Mouse (Mus musculus) lung, postnatal 0 days (tissue): ENCODE data around the gene Slc7a8. TPM values are rescaled to one million over a fixed set of nuclear protein-coding genes. Genes with fewer than 3 reads are reported as not detected.

Experiments
- ATAC-seq: fragments of 200-750 bp; cut with Nextera tagmentation; 2 replicates; pipeline ENCODE4 v1.8.0; 2017; ENCODE audit warnings: moderate library complexity
- DNase-seq: peaks from one replicate; pipeline ENCODE4 v3.0.0-alpha.2; 2016; ENCODE audit warnings: low spot score
- H3K27ac ChIP-seq: fragments of 300-500 bp; sonication (generic); 2 replicates; pipeline ENCODE4 v1.5.1; 2014; ENCODE audit warnings: antibody characterized with exemption, mild to moderate bottlenecking, low read length, mixed read lengths
- H3K27me3 ChIP-seq: fragments of 300-500 bp; sonication (generic); replicated peaks from 2 replicates; pipeline ENCODE4 v1.6.1; 2014; ENCODE audit warnings: low read length, mixed read lengths; ENCODE audit not compliant: insufficient read depth
- H3K36me3 ChIP-seq: fragments of 300-500 bp; sonication (generic); 2 replicates; pipeline ENCODE4 v1.6.1; 2014; ENCODE audit warnings: low read length, mixed read lengths; ENCODE audit not compliant: insufficient read depth
- H3K4me1 ChIP-seq: fragments of 300-500 bp; sonication (generic); 2 replicates; pipeline ENCODE4 v1.6.1; 2014; ENCODE audit warnings: antibody characterized with exemption, low read depth, low read length, mixed read lengths; ENCODE audit not compliant: insufficient read depth
- H3K4me2 ChIP-seq: fragments of 300-500 bp; sonication (generic); replicated peaks from 2 replicates; pipeline ENCODE4 v1.6.1; 2014; ENCODE audit warnings: low read depth, mild to moderate bottlenecking, low read length, moderate library complexity, mixed read lengths
- H3K4me3 ChIP-seq: fragments of 300-500 bp; sonication (generic); 2 replicates; pipeline ENCODE4 v1.5.1; 2014; ENCODE audit warnings: low read depth, low read length
- H3K9ac ChIP-seq: fragments of 300-500 bp; sonication (generic); replicated peaks from 2 replicates; pipeline ENCODE4 v1.6.1; 2014; ENCODE audit warnings: low read depth, mild to moderate bottlenecking
- H3K9me3 ChIP-seq: fragments of 300-500 bp; sonication (generic); 2 replicates; pipeline ENCODE4 v1.6.1; 2016; ENCODE audit warnings: low read length, mixed read lengths
- CTCF ChIP-seq: IDR thresholded peaks from 2 replicates; pipeline ENCODE4 v1.5.1; 2016; ENCODE audit warnings: antibody characterized with exemption, mild to moderate bottlenecking
- EP300 ChIP-seq: IDR thresholded peaks from 2 replicates; pipeline ENCODE4 v1.6.1; 2016; ENCODE audit warnings: antibody characterized with exemption, mild to moderate bottlenecking, control low read depth
- WGBS: fragments of 180-500 bp; shearing (Covaris S2); extraction: QIAGEN DNeasy Blood & Tissue Kit; methylation state at CpG from one replicate; pipeline ENCODE4 v1.1.7; 2014; 5-methylcytosine and 5-hydroxymethylcytosine counted together
- polyA plus RNA-seq: library from polyadenylated mRNA; unstranded; fragments of >200 nt; fragmentation: Nextera tagmentation; extraction: Ambion mirVana; gene quantifications from 2 replicates; pipeline ENCODE4 v1.2.1, GENCODE M21; 2015

Gene Slc7a8
- polyA plus RNA-seq, 1 experiment from 2014 or later = 1.2 TPM

DNA sequence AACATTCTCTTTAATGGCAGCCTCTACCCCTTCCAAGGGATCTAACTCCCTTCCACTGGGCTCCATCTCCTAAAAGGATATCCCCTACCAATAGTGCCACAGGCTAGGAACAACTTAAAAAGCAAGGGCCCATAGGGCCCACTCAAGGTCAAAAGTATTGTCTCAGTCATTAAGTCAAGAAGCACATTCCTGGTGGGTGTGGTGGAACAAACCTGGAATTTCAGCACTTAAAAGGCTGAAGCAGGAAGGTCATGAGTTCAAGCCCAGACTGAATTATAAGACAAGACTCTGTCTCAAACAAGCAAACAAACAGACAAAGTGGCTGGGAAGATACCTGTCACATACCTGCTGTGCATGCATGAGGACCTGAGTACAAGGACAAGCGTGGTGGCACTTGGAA lies 14.2 kb upstream of the Slc7a8 start:
- H3K27ac ChIP-seq = no peak overlapping the region
- no peak overlapping the region for H3K4me2 ChIP-seq
- DNase-seq (no peak), ATAC-seq (no peak)
- H3K9ac ChIP-seq = no peak overlapping the region
- H3K4me3 ChIP-seq = no peak overlapping the region
- 77% methylated on average over 1 of the region's 1 CpGs for WGBS
- no peaks in the 10 kb centered on the region for H3K9me3 ChIP-seq
- no peaks in the 10 kb centered on the region for H3K36me3 ChIP-seq
- H3K4me1 ChIP-seq = no peaks in the 10 kb centered on the region
- H3K27me3 ChIP-seq = no peaks in the 10 kb centered on the region
- TF ChIP-seq CTCF (no peak), EP300 (no peak)

DNA sequence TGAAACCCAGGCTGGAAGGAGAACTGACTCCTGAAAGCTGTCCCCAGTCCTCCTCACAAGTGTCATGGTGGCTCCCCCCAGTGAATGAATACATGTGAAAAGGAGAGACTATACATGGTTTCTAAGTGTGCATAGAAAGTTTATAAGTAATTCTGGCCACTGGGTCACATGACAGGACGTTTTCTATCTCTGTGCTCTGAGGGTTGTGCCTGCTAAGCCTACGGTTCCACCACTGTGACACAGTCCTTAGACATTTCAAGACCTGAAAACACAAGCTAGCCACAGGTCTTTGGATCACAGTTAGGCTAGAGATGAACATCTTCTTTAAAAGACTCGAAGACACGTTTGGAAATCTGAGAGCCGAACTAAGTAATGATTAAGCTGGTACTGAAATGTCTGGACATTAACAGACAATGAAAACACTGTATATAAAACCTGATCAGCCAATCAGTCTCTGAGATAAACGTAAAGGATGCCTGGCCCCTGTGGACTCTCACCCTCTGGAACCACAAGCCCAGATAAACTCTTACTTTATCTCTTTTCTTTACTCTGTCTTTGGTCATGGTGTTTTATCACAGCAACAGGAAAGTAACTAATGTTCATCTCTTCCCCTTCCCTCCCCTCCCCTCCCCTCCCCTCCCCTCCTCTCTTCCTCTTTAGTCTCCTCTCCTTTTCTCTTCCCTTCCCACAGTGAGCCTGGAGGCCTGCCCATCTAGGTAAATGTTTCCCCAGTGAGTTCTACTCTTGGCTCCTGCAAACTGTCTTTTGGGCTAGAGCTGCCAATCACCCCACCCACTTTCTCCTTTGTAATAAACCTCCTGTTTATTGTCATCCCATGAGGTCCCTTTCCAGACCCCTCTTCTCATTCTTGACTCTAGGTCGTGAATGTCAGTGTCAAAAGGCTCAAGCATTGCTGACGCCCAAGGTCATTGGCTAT lies 12.4 kb upstream of the Slc7a8 start:
- Histone ChIP-seq H3K4me1 (no peaks in the 10 kb centered on the region), H3K27ac (no peak overlapping the region), H3K9me3 (no peaks in the 10 kb centered on the region), H3K4me2 (no peak overlapping the region), H3K9ac (no peak overlapping the region), H3K27me3 (no peaks in the 10 kb centered on the region), H3K4me3 (no peak overlapping the region), H3K36me3 (no peaks in the 10 kb centered on the region)
- no peak for DNase-seq
- ATAC-seq = no peak
- WGBS = 66% methylated on average over 8 of the region's 8 CpGs
- TF ChIP-seq CTCF = no peak
- no peak for TF ChIP-seq EP300

DNA sequence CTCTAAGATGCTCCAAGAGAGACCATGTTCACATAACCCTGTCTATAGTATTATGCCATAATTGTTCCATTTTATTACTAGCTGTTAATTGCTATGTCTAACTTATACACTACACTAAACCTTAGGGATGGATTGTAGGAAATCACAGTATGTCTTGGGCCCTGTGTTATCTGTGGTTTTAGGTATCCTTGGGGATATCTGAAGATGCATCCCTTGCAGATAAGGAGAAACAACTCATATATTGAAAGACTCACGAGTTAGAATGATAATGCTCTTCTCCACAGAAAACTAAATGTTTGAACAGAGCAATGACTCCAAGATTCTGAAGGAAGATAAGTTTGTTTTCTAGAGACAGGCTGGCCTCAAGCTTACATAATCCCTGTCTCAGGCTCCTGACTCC lies 11.6 kb upstream of the Slc7a8 start:
- no peak overlapping the region for H3K4me3 ChIP-seq
- no peak overlapping the region for H3K27ac ChIP-seq
- H3K4me1 ChIP-seq = no peaks in the 10 kb centered on the region
- no peaks in the 10 kb centered on the region for H3K36me3 ChIP-seq
- ATAC-seq = no peak
- no peak for DNase-seq
- H3K4me2 ChIP-seq = no peak overlapping the region
- no peak overlapping the region for H3K9ac ChIP-seq
- TF ChIP-seq EP300 (no peak), CTCF (no peak)
- 33% methylated on average over 1 of the region's 1 CpGs for WGBS
- no peaks in the 10 kb centered on the region for H3K27me3 ChIP-seq
- no peaks in the 10 kb centered on the region for H3K9me3 ChIP-seq

DNA sequence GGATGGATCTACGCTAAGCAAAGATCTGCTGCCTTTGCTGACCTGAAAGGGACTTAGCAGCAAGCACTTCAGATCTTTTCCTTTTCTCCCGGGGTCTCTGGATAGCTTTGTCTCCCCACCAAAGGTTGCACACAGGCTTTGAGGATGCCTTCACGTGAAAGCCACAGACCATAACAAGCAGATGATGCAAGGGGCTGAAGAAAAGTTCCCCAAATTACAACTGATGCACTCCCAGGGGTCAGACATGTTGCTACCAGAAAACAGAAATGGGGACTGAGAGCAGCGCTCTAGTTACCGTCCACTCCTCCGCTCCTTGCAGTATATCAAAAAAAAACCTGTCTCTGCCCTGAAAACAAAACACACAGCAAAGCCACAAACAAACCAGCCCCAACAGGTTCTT lies 10.4 kb upstream of the Slc7a8 start:
- DNase-seq = no peak
- Histone ChIP-seq H3K4me2 (no peak overlapping the region), H3K27ac (no peak overlapping the region), H3K36me3 (no peaks in the 10 kb centered on the region), H3K4me3 (no peak overlapping the region), H3K9ac (no peak overlapping the region), H3K4me1 (no peaks in the 10 kb centered on the region), H3K9me3 (no peaks in the 10 kb centered on the region), H3K27me3 (no peaks in the 10 kb centered on the region)
- ATAC-seq = no peak
- WGBS = 74% methylated on average over 6 of the region's 6 CpGs
- TF ChIP-seq CTCF (no peak), EP300 (no peak)

DNA sequence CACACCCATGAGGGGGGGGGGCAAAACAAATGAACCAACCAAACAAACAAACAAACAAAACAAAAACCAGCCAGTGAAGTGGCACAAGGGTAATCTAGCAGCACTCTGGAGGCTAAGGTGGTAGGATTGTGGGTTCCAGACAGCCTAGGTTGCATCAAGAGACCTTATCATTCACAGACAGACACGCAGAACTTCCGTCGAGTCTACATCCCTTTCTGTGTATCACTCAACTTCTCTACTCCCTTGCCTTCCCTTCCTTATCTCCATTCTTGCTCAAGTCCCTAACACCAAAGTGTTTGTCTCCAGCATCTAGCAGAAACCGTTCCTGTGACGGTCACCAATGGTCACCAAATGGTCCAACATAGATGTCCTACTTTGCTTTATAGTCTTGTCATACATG lies 6.5 kb upstream of the Slc7a8 start:
- no peak for DNase-seq
- TF ChIP-seq CTCF (no peak), EP300 (no peak)
- Histone ChIP-seq H3K36me3 (no peaks in the 10 kb centered on the region), H3K4me3 (no peak overlapping the region), H3K27ac (no peak overlapping the region), H3K4me1 (0 out of 2 replicates have a peak, but pooled peaks cover 3% of the 10 kb centered on the region), H3K4me2 (no peak overlapping the region), H3K9ac (no peak overlapping the region), H3K9me3 (no peaks in the 10 kb centered on the region), H3K27me3 (no peaks in the 10 kb centered on the region; the same call in 1 of the 2 replicates)
- 86% methylated on average over 5 of the region's 5 CpGs for WGBS
- no peak for ATAC-seq

DNA sequence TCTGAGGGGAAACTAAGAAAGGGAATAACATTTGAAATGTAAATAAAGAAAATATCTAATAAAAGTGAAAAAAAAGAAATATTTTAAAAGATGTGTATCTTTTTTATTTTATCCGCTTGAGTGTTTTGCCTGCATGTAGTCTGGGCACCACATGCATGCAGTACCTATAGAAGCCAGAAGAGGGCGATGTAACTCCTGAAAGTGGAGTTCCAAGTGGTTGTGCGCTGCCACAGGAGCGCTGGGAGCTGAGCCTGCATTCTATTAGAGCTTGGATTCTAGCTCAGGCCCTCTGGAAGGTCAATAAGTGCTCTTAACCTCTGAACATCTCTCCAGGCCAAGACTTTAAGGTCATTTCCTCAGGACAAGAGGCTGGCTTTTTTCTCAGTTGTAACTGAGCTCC lies 5.5 kb upstream of the Slc7a8 start:
- Histone ChIP-seq H3K36me3 (no peaks in the 10 kb centered on the region), H3K4me1 (0 out of 2 replicates have a peak, but pooled peaks cover 3% of the 10 kb centered on the region), H3K4me2 (no peak overlapping the region), H3K27me3 (peaks cover 2% of the 10 kb centered on the region; the same call in 1 of the 2 replicates), H3K9ac (no peak overlapping the region), H3K27ac (no peak overlapping the region), H3K9me3 (no peaks in the 10 kb centered on the region), H3K4me3 (no peak overlapping the region)
- 54% methylated on average over 4 of the region's 4 CpGs for WGBS
- DNase-seq (no peak), ATAC-seq (0 out of 2 replicates have a peak, but pooled peaks have one; percentile 3)
- peak; percentile 60 for TF ChIP-seq CTCF
- TF ChIP-seq EP300 = no peak
